Mouse (Mus musculus) neural tube, embryonic 14.5 days (tissue): ENCODE data around the gene Ttll6. TPM values are rescaled to one million over a fixed set of nuclear protein-coding genes. Genes with fewer than 3 reads are reported as not detected.

ENCODE experiments used
- ATAC-seq: fragments of 200-750 bp; cut with Nextera tagmentation; 2 replicates; pipeline ENCODE4 v1.8.0; 2017; ENCODE audit warnings: low read depth, mild to moderate bottlenecking, moderate TSS enrichment, moderate library complexity
- H3K27ac ChIP-seq: fragments of 300-500 bp; sonication (generic); 2 replicates; pipeline ENCODE4 v1.5.1; 2014; ENCODE audit warnings: low read depth, mild to moderate bottlenecking, control low read depth, low read length, moderate library complexity, mixed read lengths
- H3K27me3 ChIP-seq: fragments of 300-500 bp; sonication (generic); 2 replicates; pipeline ENCODE4 v1.6.1; 2014; ENCODE audit warnings: low read length; ENCODE audit not compliant: control insufficient read depth, insufficient read depth
- H3K36me3 ChIP-seq: fragments of 300-500 bp; sonication (generic); 2 replicates; pipeline ENCODE4 v1.6.1; 2014; ENCODE audit warnings: low read length, mixed read lengths; ENCODE audit not compliant: control insufficient read depth, insufficient read depth
- H3K4me1 ChIP-seq: fragments of 300-500 bp; sonication (generic); 2 replicates; pipeline ENCODE4 v1.6.1; 2014; ENCODE audit warnings: low read length; ENCODE audit not compliant: control insufficient read depth, insufficient read depth
- H3K4me2 ChIP-seq: fragments of 300-500 bp; sonication (generic); 2 replicates; pipeline ENCODE4 v1.6.1; 2014; ENCODE audit warnings: mild to moderate bottlenecking, low read depth, low read length, control low read depth
- H3K4me3 ChIP-seq: fragments of 300-500 bp; sonication (generic); 2 replicates; pipeline ENCODE4 v1.5.1; 2014; ENCODE audit warnings: low read depth, low read length, control low read depth, mixed read lengths
- H3K9ac ChIP-seq: fragments of 300-500 bp; sonication (generic); replicated peaks from 2 replicates; pipeline ENCODE4 v1.6.1; 2014; ENCODE audit warnings: low read depth, mild to moderate bottlenecking, control low read depth, low read length, mixed read lengths
- H3K9me3 ChIP-seq: fragments of 300-500 bp; sonication (generic); 2 replicates; pipeline ENCODE4 v1.6.1; 2016; ENCODE audit warnings: low read length; ENCODE audit not compliant: control insufficient read depth
- WGBS: fragments of 180-500 bp; shearing (Covaris S2); extraction: QIAGEN DNeasy Blood & Tissue Kit; methylation state at CpG from one replicate; pipeline ENCODE4 v1.1.7; 2014; 5-methylcytosine and 5-hydroxymethylcytosine counted together
- polyA plus RNA-seq: library from polyadenylated mRNA; unstranded; fragments of >200 nt; fragmentation: Nextera tagmentation; extraction: Ambion mirVana; gene quantifications from 2 replicates; pipeline ENCODE4 v1.2.1, GENCODE M21; 2014

Gene Ttll6
- polyA plus RNA-seq, 1 experiment from 2014 or later: 0.27 TPM

DNA sequence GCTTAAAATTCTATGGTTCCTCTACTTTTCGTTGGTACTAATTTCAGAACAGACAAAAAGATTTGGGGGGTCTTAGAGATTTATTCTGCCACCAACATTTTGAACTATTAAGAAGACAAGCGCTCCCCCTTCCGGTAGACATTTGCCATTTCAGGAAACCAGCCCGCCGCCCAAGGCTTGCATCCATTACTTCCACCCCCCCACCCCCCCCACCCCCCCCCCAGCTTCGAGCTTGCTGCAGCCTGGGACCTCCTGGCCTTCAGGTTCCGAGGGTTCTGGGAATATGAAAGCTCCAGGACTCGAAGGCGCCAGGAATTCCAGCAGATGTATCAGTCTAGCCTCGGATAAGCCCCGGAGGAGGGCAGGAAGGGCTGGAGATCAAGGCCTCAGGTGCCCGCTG, 65.1 kb downstream of the Ttll6 start:
- Histone ChIP-seq H3K27ac (no peak overlapping the region), H3K27me3 (peaks cover 73% of the 10 kb centered on the region), H3K9me3 (no peaks in the 10 kb centered on the region), H3K36me3 (no peaks in the 10 kb centered on the region), H3K4me3 (no peak overlapping the region), H3K4me1 (no peaks in the 10 kb centered on the region), H3K4me2 (no peak overlapping the region), H3K9ac (no peak overlapping the region)
- ATAC-seq: no peak
- under 1% methylated on average over 12 of the region's 12 CpGs for WGBS

DNA sequence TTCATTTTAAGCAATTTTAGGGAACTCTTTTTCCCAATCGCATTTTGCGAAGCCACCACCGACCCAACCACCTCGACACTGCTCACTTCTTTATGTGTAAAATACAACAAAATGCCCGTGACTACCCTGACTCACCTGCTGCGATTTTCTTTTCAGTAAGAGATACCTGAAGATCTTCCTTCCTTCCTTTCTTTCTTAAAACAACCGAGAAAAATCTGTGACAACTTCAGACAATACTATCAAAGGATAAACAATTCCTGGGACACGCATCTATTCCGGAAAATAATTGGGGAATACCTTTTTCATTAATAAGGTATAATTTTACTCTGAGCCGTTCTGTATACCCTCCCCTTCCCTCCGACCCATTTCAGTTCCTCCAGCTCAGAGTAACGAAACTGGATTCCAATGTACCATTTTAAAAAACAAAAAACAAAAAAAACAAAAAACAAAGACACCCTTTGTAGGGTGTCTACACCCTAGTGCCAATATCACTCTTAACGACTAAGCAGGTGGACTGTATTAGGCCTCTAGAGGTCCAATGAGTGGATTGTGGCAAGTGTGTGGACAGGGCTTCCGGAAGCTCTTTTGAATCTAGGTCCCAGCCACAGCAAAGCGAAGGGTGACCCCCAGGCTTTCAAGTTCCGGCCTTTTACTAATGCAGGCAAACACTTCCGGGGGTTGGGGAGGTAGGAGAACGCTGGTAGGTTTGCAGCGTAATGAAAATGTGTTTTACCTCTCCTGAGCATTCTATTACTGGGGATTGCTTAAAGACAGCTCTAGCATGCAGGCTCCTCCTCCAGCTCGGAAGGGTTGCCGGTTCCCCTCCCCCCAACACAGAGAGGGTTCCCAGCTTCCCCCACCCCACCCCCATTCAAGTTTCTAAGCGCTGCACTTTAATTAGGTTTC, 65.8 kb downstream of the Ttll6 start:
- Histone ChIP-seq H3K4me3 (no peak overlapping the region; the same call in 1 of the 2 replicates), H3K4me2 (no peak overlapping the region), H3K27ac (no peak overlapping the region), H3K9ac (no peak overlapping the region), H3K36me3 (no peaks in the 10 kb centered on the region), H3K27me3 (peaks cover 73% of the 10 kb centered on the region), H3K4me1 (no peaks in the 10 kb centered on the region), H3K9me3 (no peaks in the 10 kb centered on the region)
- 3% methylated on average over 22 of the region's 22 CpGs for WGBS
- no peak for ATAC-seq

DNA sequence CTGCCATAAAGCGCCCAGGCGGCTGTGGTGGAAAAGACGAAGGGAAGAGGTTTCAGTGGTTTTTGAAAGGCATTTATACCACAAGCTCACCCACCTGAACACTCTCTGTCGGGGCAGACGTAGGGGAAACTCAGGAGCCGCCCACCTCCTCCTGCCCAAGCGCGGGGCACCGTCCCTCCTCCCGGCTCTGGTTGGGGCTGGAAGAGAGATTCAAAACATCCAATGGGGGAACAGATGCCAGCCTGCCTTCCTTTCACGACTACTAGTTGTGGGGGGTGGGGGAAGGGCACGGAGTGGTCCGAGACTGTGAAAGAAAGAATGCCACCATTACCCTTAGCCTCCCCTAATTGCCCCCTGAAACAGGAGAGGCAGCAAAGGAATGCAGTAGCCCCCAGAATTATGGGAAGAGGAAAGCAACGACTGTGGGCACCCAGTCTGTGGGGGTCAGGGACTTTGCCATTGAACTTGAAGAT, 66.6 kb downstream of the Ttll6 start:
- ATAC-seq: no peak; the same call in 1 of the 2 replicates
- H3K27ac ChIP-seq: no peak overlapping the region
- no peaks in the 10 kb centered on the region for H3K9me3 ChIP-seq
- H3K27me3 ChIP-seq: peaks cover 66% of the 10 kb centered on the region
- no peaks in the 10 kb centered on the region for H3K36me3 ChIP-seq
- H3K4me3 ChIP-seq: no peak overlapping the region
- no peak overlapping the region for H3K4me2 ChIP-seq
- H3K4me1 ChIP-seq: no peaks in the 10 kb centered on the region
- H3K9ac ChIP-seq: no peak overlapping the region
- 0% methylated on average over 14 of the region's 14 CpGs for WGBS

DNA sequence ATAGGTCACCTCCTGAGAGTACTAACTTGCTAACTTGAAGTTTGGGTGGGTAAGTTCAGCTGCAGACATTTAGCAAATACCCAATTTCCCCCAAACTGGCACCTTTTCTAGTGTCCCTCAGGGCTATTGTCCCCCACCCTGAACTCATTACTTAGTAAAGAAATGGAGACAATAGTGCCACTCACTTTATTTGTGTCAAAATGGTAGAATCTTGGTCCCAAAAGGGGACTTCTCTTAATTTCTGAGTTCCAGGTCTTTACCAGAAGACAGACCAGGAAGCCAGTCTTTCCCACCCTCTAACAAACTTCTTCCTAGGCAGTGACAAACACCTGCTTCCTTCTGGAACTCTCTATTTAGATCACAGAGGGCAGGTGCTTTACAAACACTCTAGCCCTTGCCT, 68.2 kb downstream of the Ttll6 start:
- no peaks in the 10 kb centered on the region for H3K9me3 ChIP-seq
- H3K4me3 ChIP-seq: no peak overlapping the region
- no peak overlapping the region for H3K9ac ChIP-seq
- no peaks in the 10 kb centered on the region for H3K36me3 ChIP-seq
- H3K4me2 ChIP-seq: no peak overlapping the region
- H3K27ac ChIP-seq: no peak overlapping the region
- peaks cover 59% of the 10 kb centered on the region for H3K27me3 ChIP-seq
- no peaks in the 10 kb centered on the region for H3K4me1 ChIP-seq
- no peak for ATAC-seq

DNA sequence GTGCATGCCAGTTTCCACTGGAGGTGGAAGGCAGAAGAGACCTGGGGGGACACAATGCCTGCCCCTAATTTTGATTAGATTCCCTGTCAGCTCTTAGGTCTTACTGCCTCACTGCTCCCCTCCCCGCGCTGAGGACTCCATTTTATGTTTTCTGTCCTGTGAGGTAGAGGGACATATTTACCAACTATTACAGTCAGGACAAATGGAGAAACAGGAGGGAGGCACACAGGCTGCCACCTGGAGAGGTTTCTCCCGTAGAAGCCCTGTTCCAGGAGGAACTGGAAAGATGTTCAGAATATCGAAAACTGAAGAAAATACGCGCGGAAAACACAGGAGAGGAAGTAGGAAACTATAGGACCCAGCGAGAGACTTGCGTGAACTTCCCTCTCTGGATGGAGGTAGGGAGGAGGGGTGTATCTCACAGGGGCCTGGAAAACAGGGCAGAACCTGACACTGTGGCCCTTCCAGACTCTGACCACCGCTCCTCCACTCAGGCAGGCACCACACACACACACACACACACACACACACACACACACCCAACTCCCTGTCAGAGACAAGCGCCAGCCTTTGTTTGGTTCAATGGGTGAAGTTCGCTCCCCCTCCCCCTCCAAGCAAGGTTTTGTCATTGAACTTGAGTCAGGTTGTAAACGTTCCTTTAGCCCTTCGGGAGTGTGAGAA, 69.0 kb downstream of the Ttll6 start:
- Histone ChIP-seq H3K4me2 (no peak overlapping the region), H3K9me3 (no peaks in the 10 kb centered on the region), H3K4me3 (no peak overlapping the region), H3K27me3 (peaks cover 61% of the 10 kb centered on the region), H3K27ac (no peak overlapping the region), H3K4me1 (no peaks in the 10 kb centered on the region), H3K36me3 (no peaks in the 10 kb centered on the region), H3K9ac (no peak overlapping the region)
- under 1% methylated on average over 14 of the region's 14 CpGs for whole genome bisulfite sequencing
- no peak for ATAC-seq

DNA sequence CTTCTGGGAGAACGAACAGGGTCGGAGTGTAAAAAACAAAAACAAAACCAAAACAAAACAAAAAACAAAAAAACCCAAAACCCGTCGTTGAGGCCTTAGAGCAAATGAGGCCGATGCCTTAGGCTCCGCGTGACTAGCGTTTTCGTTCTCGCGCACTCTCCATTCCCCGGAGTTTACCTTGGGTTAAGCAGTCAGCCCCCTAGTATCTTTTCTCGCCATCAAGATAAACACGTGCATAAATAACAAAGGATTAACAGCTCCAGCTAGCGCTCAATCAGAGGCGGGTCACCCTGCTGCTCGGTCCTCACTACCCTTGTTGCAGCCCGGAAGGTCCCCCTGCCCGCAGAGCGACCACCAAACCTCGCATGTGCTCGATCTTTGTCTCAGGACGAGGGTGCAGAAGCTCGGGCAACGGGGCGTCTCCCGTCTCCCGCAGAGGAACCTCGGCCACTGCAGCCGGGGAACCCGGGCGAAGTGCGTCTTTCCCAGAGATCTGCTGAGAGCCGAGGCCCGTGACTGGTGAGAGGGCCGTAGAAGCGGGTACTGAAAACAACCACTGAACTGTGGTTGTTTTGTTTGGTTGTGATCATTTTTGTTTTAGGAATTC, 69.7 kb downstream of the Ttll6 start:
- H3K27me3 ChIP-seq: peaks cover 58% of the 10 kb centered on the region
- H3K4me2 ChIP-seq: 0 out of 2 replicates have a peak overlapping the region, but pooled peaks have one; percentile 4
- H3K9ac ChIP-seq: no peak overlapping the region
- no peaks in the 10 kb centered on the region for H3K4me1 ChIP-seq
- peak overlapping the region; percentile 17; the same call in 1 of the 2 replicates for H3K4me3 ChIP-seq
- no peaks in the 10 kb centered on the region for H3K9me3 ChIP-seq
- no peaks in the 10 kb centered on the region for H3K36me3 ChIP-seq
- peak overlapping the region; percentile 39; the same call in 1 of the 2 replicates for H3K27ac ChIP-seq
- WGBS: under 1% methylated on average over 37 of the region's 37 CpGs
- ATAC-seq: no peak

DNA sequence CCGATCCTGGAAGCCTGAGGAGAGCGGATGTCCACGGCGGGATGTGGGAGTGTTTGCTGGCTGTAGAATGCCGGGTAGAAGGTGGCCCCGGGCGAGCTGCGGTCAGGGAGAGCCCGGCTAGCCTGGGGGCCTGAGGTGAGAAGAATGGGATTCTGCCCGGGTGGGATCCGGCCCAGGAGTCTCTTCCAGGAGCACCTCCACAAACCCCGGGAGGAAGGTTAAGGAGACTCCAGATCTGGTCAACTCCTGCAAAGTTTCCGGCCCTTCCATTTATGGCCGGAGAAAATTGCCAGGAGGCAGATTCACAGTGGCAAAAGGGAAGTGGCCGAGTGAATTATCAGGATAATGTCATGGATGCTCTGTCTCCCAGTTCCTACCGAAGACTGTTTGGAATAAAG, 70.2 kb downstream of the Ttll6 start:
- no peak overlapping the region for H3K9ac ChIP-seq
- peaks cover 60% of the 10 kb centered on the region for H3K27me3 ChIP-seq
- ATAC-seq: no peak
- 0 out of 2 replicates have a peak overlapping the region, but pooled peaks have one; percentile 39 for H3K27ac ChIP-seq
- 0 out of 2 replicates have a peak overlapping the region, but pooled peaks have one; percentile 4 for H3K4me2 ChIP-seq
- no peaks in the 10 kb centered on the region for H3K9me3 ChIP-seq
- peak overlapping the region; percentile 17; the same call in 1 of the 2 replicates for H3K4me3 ChIP-seq
- no peaks in the 10 kb centered on the region for H3K36me3 ChIP-seq
- H3K4me1 ChIP-seq: no peaks in the 10 kb centered on the region
- under 1% methylated on average over 16 of the region's 16 CpGs for WGBS

DNA sequence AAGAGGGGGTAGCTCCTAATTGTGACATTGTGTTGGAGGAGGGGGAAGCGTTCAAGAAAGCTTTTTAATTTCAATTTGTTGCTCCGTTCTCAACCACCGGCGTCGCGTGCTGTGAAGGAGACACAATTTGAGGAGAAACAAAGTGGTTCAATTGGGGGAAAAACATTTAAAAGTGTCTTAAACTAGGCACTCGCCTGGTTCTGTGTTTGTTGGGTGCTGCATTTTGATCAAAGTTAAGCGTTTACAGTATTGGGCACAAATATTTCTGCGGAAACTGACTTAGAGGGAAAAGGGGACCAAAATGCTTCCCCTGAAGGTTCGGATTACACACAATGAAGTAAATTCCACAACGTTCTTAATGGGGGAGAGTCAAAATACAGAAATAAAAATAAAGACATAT, 70.8 kb downstream of the Ttll6 start:
- WGBS: 2% methylated on average over 11 of the region's 11 CpGs
- H3K27me3 ChIP-seq: peaks cover 59% of the 10 kb centered on the region
- H3K27ac ChIP-seq: no peak overlapping the region
- no peak overlapping the region for H3K9ac ChIP-seq
- peak overlapping the region; percentile 10; the same call in 1 of the 2 replicates for H3K4me3 ChIP-seq
- no peaks in the 10 kb centered on the region for H3K9me3 ChIP-seq
- no peaks in the 10 kb centered on the region for H3K4me1 ChIP-seq
- no peak for ATAC-seq
- H3K4me2 ChIP-seq: no peak overlapping the region
- no peaks in the 10 kb centered on the region for H3K36me3 ChIP-seq
